Mouse (Mus musculus) megakaryocyte, embryonic 14.5 days (primary cell): ENCODE measurements around the gene Mrps18b.

Experiments used
- FLI1 ChIP-seq: IDR thresholded peaks from 2 replicates; pipeline ENCODE4 v1.6.1; 2012; ENCODE audit warnings: low read length, inconsistent platforms, mixed read lengths
- GATA1 ChIP-seq: IDR thresholded peaks from 3 replicates; pipeline ENCODE4 v1.6.1; 2012; ENCODE audit warnings: mixed read lengths, low read length, inconsistent platforms, borderline replicate concordance

DNA sequence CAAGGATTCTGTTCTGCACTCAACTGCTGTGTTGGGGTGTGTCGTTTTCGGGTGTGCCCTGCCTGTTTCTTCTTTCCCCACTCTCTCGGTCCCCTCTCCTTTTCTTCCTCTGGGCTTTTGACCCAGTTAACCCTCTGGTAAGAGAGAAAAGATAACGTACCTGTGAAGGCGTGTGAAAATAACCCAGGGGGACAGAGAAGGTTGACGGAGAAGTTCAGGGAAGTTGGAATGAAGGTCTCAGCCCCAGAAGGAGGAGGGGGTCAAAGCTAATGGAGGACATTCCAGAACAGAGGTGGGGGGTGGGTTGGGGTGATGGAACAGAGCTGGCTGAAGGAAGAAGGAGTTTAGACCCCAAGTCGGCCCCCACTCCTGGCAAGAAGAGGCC is 47.2 kb downstream of the Mrps18b start:
- TF ChIP-seq GATA1 = no peak
- TF ChIP-seq FLI1 = no peak
